Mouse (Mus musculus): ENCODE results near the gene Ap4b1. TPM values are rescaled to one million over a fixed set of nuclear protein-coding genes. Genes with fewer than 3 reads are reported as not detected.
A peak's percentile ranks its signal among the peaks of the same experiment; 100 is the strongest.

Gene Ap4b1
- polyA plus RNA-seq, 2 experiments: 11.4 to 12.8 TPM

GRCm38 (mm10) chr3:103831146-103831545 is 21.8 kb downstream of the Ap4b1 start:
- no peak overlapping the region for H3K9ac ChIP-seq (replicated peaks)
- DNase-seq (ENCODE audit: low read depth in 3 of 3, low spot score in 3 of 3): no peak
- H3K27me3 ChIP-seq (ENCODE audit: control insufficient read depth, insufficient read depth, low read length): no peaks in the 10 kb centered on the region
- H3K27ac ChIP-seq: no peak overlapping the region
- no peak overlapping the region for H3K4me3 ChIP-seq (ENCODE audit: insufficient read depth in 1 of 2, low read depth in 2 of 2, low read length in 2 of 2)
- H3K4me2 ChIP-seq (ENCODE audit: low read depth): no peak overlapping the region
- no peaks in the 10 kb centered on the region for H3K36me3 ChIP-seq (replicated peaks; ENCODE audit: control insufficient read depth, insufficient read depth, low read depth)
- TF ChIP-seq EP300 (IDR thresholded peaks at IDR 0.05; ENCODE audit: low read depth): no peak
- TF ChIP-seq CTCF (IDR thresholded peaks at IDR 0.05; ENCODE audit: low read depth): no peak
- no peaks in the 10 kb centered on the region for H3K9me3 ChIP-seq (ENCODE audit: control insufficient read depth, low read length)
- 77% methylated on average over 7 of the region's 7 CpGs for WGBS (ENCODE audit: insufficient replicate concordance)
- H3K4me1 ChIP-seq (replicated peaks; ENCODE audit: control insufficient read depth in 2 of 2, insufficient read depth in 2 of 2, low read length in 1 of 2): peaks cover 9 to 13% of the 10 kb centered on the region in 2 experiments
- no peak for ATAC-seq (ENCODE audit: insufficient read depth)

DNA sequence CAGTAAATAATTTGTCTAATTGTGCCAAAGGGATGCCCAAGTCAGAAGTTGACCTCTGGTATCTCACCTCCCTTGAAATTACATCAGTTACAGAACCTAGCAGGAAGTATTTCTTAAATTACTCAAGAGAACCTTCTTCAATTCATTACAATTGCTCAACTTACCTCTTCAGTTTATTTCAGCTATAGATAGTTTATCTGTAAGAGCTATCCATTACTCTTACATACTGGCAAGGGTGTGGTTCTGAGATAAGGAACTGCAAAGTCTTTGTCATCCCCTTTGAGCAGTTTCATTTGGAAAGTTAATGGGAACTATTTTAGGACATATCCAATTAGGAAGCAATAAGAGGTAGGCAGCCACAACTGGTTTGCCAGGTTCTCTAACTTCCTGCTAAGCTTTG is 23.1 kb downstream of the Ap4b1 start, which contains the start of gene Bcl2l15:
Gene Bcl2l15, plus strand, starts transcription at position 176 of the 400 bp plus-strand sequence.
- Histone ChIP-seq H3K9me3 (ENCODE audit: control insufficient read depth, low read length) (no peaks in the 10 kb centered on the region), H3K4me1 (replicated peaks; ENCODE audit: control insufficient read depth in 2 of 2, insufficient read depth in 2 of 2, low read length in 1 of 2) (peaks cover 9 to 13% of the 10 kb centered on the region in 2 experiments), H3K27me3 (ENCODE audit: control insufficient read depth, insufficient read depth, low read length) (no peaks in the 10 kb centered on the region), H3K36me3 (replicated peaks; ENCODE audit: control insufficient read depth, insufficient read depth, low read depth) (no peaks in the 10 kb centered on the region), H3K4me3 (ENCODE audit: insufficient read depth in 1 of 2, low read depth in 2 of 2, low read length in 2 of 2) (peak within 1 kb of the TSS in 1 of 2 experiments; percentile 13; a peak in 1 of 4 replicates), H3K4me2 (ENCODE audit: low read depth) (peak within 1 kb of the TSS; percentile 47), H3K9ac (replicated peaks) (no peak within 1 kb of the TSS), H3K27ac (no peak within 1 kb of the TSS)
- peak; percentile 65; the same call in 1 of the 2 replicates for ATAC-seq (ENCODE audit: insufficient read depth)
- DNase-seq (ENCODE audit: low read depth in 3 of 3, low spot score in 3 of 3): peak in 1 of 3 experiments; percentile 29
- TF ChIP-seq EP300 (IDR thresholded peaks at IDR 0.05; ENCODE audit: low read depth) (peak; percentile 66), CTCF (IDR thresholded peaks at IDR 0.05; ENCODE audit: low read depth) (no peak)

GRCm38 (mm10) chr3:103834001-103834400 is 24.7 kb downstream of the Ap4b1 start:
- no peak for DNase-seq (ENCODE audit: low read depth in 3 of 3, low spot score in 3 of 3)
- WGBS (ENCODE audit: insufficient replicate concordance): 79% methylated on average over 2 of the region's 2 CpGs

GRCm38 (mm10) chr3:103835272-103835950 is 26.1 kb downstream of the Ap4b1 start:
- Histone ChIP-seq H3K36me3 (replicated peaks; ENCODE audit: control insufficient read depth, insufficient read depth, low read depth) (no peaks in the 10 kb centered on the region), H3K9me3 (ENCODE audit: control insufficient read depth, low read length) (no peaks in the 10 kb centered on the region), H3K4me3 (ENCODE audit: insufficient read depth in 1 of 2, low read depth in 2 of 2, low read length in 2 of 2) (no peak overlapping the region), H3K27ac (no peak overlapping the region), H3K27me3 (ENCODE audit: control insufficient read depth, insufficient read depth, low read length) (no peaks in the 10 kb centered on the region), H3K9ac (replicated peaks) (no peak overlapping the region), H3K4me1 (replicated peaks; ENCODE audit: control insufficient read depth in 2 of 2, insufficient read depth in 2 of 2, low read length in 1 of 2) (peaks cover 9 to 13% of the 10 kb centered on the region in 2 experiments), H3K4me2 (ENCODE audit: low read depth) (no peak overlapping the region)
- TF ChIP-seq CTCF (IDR thresholded peaks at IDR 0.05; ENCODE audit: low read depth) (no peak), EP300 (IDR thresholded peaks at IDR 0.05; ENCODE audit: low read depth) (no peak)
- ATAC-seq (ENCODE audit: insufficient read depth) (no peak), DNase-seq (ENCODE audit: low read depth in 3 of 3, low spot score in 3 of 3) (no peak)
- 72% methylated on average over 6 of the region's 6 CpGs for WGBS (ENCODE audit: insufficient replicate concordance)

More at GRCm38 (mm10) chr3:103834001-103834400, 24.7 kb downstream of the Ap4b1 start:
- no peak for ATAC-seq (ENCODE audit: insufficient read depth)
- H3K27me3 ChIP-seq (ENCODE audit: control insufficient read depth, insufficient read depth, low read length): no peaks in the 10 kb centered on the region
- H3K4me1 ChIP-seq (replicated peaks; ENCODE audit: control insufficient read depth in 2 of 2, insufficient read depth in 2 of 2, low read length in 1 of 2): peaks cover 9 to 13% of the 10 kb centered on the region in 2 experiments
- no peaks in the 10 kb centered on the region for H3K36me3 ChIP-seq (replicated peaks; ENCODE audit: control insufficient read depth, insufficient read depth, low read depth)
- H3K9me3 ChIP-seq (ENCODE audit: control insufficient read depth, low read length): no peaks in the 10 kb centered on the region
- no peak overlapping the region for H3K27ac ChIP-seq
- H3K4me3 ChIP-seq (ENCODE audit: insufficient read depth in 1 of 2, low read depth in 2 of 2, low read length in 2 of 2): no peak overlapping the region
- H3K9ac ChIP-seq (replicated peaks): no peak overlapping the region
- no peak for TF ChIP-seq CTCF (IDR thresholded peaks at IDR 0.05; ENCODE audit: low read depth)
- no peak for TF ChIP-seq EP300 (IDR thresholded peaks at IDR 0.05; ENCODE audit: low read depth)
- no peak overlapping the region for H3K4me2 ChIP-seq (ENCODE audit: low read depth)

DNA sequence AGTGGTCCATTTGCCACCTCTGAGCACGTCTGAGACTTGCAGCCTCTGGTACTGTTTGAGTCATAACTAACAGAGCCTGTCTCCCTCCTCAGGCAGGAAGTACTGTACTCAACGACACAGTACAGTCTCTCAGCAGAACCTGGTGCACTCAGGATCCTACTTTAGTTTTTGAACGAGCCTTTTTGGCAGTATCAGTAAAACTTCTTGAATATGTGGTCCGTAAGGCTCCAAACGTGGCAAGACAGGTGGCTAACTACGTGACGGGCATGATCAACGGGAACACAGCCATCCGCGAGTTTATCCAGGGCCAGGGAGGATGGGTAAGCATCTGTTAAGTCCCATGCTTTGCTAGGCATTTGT is 26.6 kb downstream of the Ap4b1 start:
- Histone ChIP-seq H3K4me1 (replicated peaks; ENCODE audit: control insufficient read depth in 2 of 2, insufficient read depth in 2 of 2, low read length in 1 of 2) (peaks cover 9 to 13% of the 10 kb centered on the region in 2 experiments), H3K9ac (replicated peaks) (no peak overlapping the region), H3K27ac (no peak overlapping the region), H3K27me3 (ENCODE audit: control insufficient read depth, insufficient read depth, low read length) (no peaks in the 10 kb centered on the region), H3K4me3 (ENCODE audit: insufficient read depth in 1 of 2, low read depth in 2 of 2, low read length in 2 of 2) (no peak overlapping the region), H3K9me3 (ENCODE audit: control insufficient read depth, low read length) (no peaks in the 10 kb centered on the region), H3K4me2 (ENCODE audit: low read depth) (no peak overlapping the region), H3K36me3 (replicated peaks; ENCODE audit: control insufficient read depth, insufficient read depth, low read depth) (no peaks in the 10 kb centered on the region)
- TF ChIP-seq EP300 (IDR thresholded peaks at IDR 0.05; ENCODE audit: low read depth) (no peak), CTCF (IDR thresholded peaks at IDR 0.05; ENCODE audit: low read depth) (no peak)
- DNase-seq (ENCODE audit: low read depth in 3 of 3, low spot score in 3 of 3) (no peak), ATAC-seq (ENCODE audit: insufficient read depth) (no peak)
- 73% methylated on average over 10 of the region's 10 CpGs for WGBS (ENCODE audit: insufficient replicate concordance)

Measured in liver, embryonic 14.5 days (tissue).